Mouse (Mus musculus) kidney, embryonic 15.5 days (tissue): ENCODE data around the gene Med9. TPM values are rescaled to one million over a fixed set of nuclear protein-coding genes. Genes with fewer than 3 reads are reported as not detected.

Experiments used
- ATAC-seq: fragments of 200-750 bp; cut with Nextera tagmentation; replicated peaks from 2 replicates; pipeline ENCODE4 v1.8.0; 2017; ENCODE audit warnings: moderate TSS enrichment; ENCODE audit not compliant: low FRiP score
- H3K27ac ChIP-seq: fragments of 300-500 bp; sonication (generic); 2 replicates; pipeline ENCODE4 v1.5.1; 2015; ENCODE audit warnings: mild to moderate bottlenecking, inconsistent platforms
- H3K27me3 ChIP-seq: fragments of 300-500 bp; sonication (generic); 2 replicates; pipeline ENCODE4 v1.6.1; 2015; ENCODE audit warnings: inconsistent platforms
- H3K36me3 ChIP-seq: fragments of 300-500 bp; sonication (generic); 2 replicates; pipeline ENCODE4 v1.6.1; 2015; ENCODE audit warnings: inconsistent platforms
- H3K4me1 ChIP-seq: fragments of 300-500 bp; sonication (generic); 2 replicates; pipeline ENCODE4 v1.6.1; 2015; ENCODE audit warnings: inconsistent platforms
- H3K4me2 ChIP-seq: fragments of 300-500 bp; sonication (generic); 2 replicates; pipeline ENCODE4 v1.6.1; 2015; ENCODE audit warnings: moderate library complexity, mild to moderate bottlenecking, inconsistent platforms
- H3K4me3 ChIP-seq: fragments of 300-500 bp; sonication (generic); replicated peaks from 2 replicates; pipeline ENCODE4 v1.5.1; 2015; ENCODE audit warnings: mild to moderate bottlenecking, inconsistent platforms
- H3K9ac ChIP-seq: fragments of 300-500 bp; sonication (generic); 2 replicates; pipeline ENCODE4 v1.6.1; 2015; ENCODE audit warnings: mild to moderate bottlenecking, inconsistent platforms
- H3K9me3 ChIP-seq: fragments of 300-500 bp; sonication (generic); replicated peaks from 2 replicates; pipeline ENCODE4 v1.6.1; 2016; ENCODE audit warnings: inconsistent platforms
- WGBS: fragments of 180-500 bp; shearing (Covaris S2); methylation state at CpG from one replicate; pipeline ENCODE4 v1.1.7; 2015; ENCODE audit warnings: mixed read lengths; 5-methylcytosine and 5-hydroxymethylcytosine counted together
- polyA plus RNA-seq: library from polyadenylated mRNA; unstranded; fragments of >200 nt; fragmentation: Nextera tagmentation; extraction: Ambion mirVana; gene quantifications from 2 replicates; pipeline ENCODE4 v1.2.1, GENCODE M21; 2015

Med9 gene
- polyA plus RNA-seq, 1 experiment from 2014 or later: 45.7 TPM

DNA sequence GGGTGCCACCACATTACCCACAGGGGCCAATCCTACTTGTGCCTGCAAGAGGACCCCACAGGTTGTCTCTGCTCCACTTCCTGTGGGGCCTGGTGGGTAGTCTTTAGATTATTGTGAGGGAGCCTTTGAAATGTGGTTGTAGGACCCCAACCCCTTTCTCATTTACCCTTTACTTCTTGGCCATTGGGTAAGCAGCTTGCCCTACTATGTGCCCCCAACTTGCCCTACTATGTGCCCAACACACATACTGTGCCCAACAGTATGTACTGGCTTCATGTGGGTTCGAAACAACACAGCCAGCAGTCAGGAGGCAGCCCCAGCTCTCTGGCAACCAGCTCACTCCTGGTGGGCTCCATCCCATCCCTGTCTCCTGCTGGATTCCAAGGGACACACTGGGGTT is 19.8 kb downstream of the Med9 start:
- no peak overlapping the region for H3K9ac ChIP-seq
- no peaks in the 10 kb centered on the region for H3K9me3 ChIP-seq
- peaks cover 47% of the 10 kb centered on the region for H3K4me1 ChIP-seq
- 68% methylated on average over 1 of the region's 1 CpGs for WGBS
- H3K36me3 ChIP-seq: no peaks in the 10 kb centered on the region
- H3K27me3 ChIP-seq: peaks cover 16% of the 10 kb centered on the region
- H3K4me2 ChIP-seq: no peak overlapping the region
- no peak overlapping the region for H3K4me3 ChIP-seq
- no peak for ATAC-seq
- H3K27ac ChIP-seq: no peak overlapping the region

DNA sequence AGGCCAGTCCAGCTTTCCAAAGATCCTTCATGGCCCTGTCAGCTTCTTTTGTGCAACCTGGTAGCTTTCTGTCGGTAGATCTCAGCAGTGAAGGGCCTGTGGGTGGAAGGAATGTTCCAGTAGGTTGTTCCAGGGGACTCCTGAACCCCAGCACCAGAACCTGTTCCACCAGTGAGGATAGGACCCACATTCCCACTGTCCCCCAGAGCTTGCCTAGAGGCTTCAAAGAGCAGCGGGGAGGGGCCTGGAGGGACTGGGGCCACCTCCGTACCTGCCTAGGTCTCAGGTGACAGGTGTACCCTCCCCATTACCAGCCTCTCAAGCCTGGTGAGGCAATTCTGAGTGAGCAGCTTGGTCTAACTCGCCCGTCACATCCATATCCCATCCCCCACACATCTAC is 22.8 kb downstream of the Med9 start:
- Histone ChIP-seq H3K9me3 (no peaks in the 10 kb centered on the region), H3K27me3 (no peaks in the 10 kb centered on the region), H3K9ac (no peak overlapping the region), H3K4me2 (no peak overlapping the region), H3K4me1 (peaks cover 41% of the 10 kb centered on the region), H3K36me3 (no peaks in the 10 kb centered on the region), H3K4me3 (no peak overlapping the region), H3K27ac (no peak overlapping the region)
- no peak for ATAC-seq
- 71% methylated on average over 5 of the region's 5 CpGs for whole genome bisulfite sequencing

- Histone ChIP-seq H3K36me3 (no peaks in the 10 kb centered on the region), H3K27me3 (no peaks in the 10 kb centered on the region), H3K4me2 (no peak overlapping the region), H3K4me3 (no peak overlapping the region), H3K27ac (no peak overlapping the region), H3K9ac (no peak overlapping the region), H3K4me1 (peaks cover 33% of the 10 kb centered on the region), H3K9me3 (no peaks in the 10 kb centered on the region)
- 0 out of 2 replicates have a peak, but pooled peaks have one; percentile 12 for ATAC-seq
- 36% methylated on average over 2 of the region's 2 CpGs for WGBS
These were observed 23.7 kb downstream of the Med9 start for GRCm38 (mm10) chr11:59971691-59972090.

GRCm38 (mm10) chr11:59973389-59973788 is 25.4 kb downstream of the Med9 start:
- Histone ChIP-seq H3K36me3 (no peaks in the 10 kb centered on the region), H3K9me3 (no peaks in the 10 kb centered on the region), H3K4me2 (no peak overlapping the region), H3K4me3 (no peak overlapping the region), H3K4me1 (peaks cover 38% of the 10 kb centered on the region), H3K27me3 (no peaks in the 10 kb centered on the region), H3K27ac (no peak overlapping the region), H3K9ac (no peak overlapping the region)
- no peak for ATAC-seq
- 61% methylated on average over 5 of the region's 5 CpGs for WGBS

DNA sequence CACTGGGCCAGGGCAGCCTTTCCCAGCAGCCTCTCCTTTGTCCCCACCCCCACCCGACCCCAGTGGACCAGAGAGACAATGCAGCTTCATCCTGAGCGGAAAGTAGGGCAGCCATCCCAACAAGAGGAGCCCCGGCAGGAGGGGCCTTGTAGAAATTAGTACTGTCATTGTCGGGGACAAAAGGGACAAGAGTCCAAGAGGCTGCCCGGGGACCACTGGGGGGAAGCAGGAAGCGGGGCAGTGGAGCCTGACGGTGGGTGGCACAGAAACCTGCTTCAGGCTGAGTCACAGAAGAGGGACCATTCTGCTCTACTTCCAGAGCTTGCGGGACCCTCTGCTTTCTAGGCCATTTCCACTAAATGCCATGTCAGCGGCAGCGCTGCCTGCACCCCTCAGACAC is 27.2 kb downstream of the Med9 start:
- 40% methylated on average over 10 of the region's 10 CpGs for WGBS
- no peak for ATAC-seq
- H3K4me1 ChIP-seq: peaks cover 44% of the 10 kb centered on the region
- peak overlapping the region; percentile 56 for H3K27ac ChIP-seq
- H3K9ac ChIP-seq: no peak overlapping the region
- H3K36me3 ChIP-seq: no peaks in the 10 kb centered on the region
- H3K4me3 ChIP-seq: no peak overlapping the region
- H3K27me3 ChIP-seq: no peaks in the 10 kb centered on the region
- no peak overlapping the region for H3K4me2 ChIP-seq
- H3K9me3 ChIP-seq: no peaks in the 10 kb centered on the region

- Histone ChIP-seq H3K4me2 (no peak overlapping the region), H3K36me3 (no peaks in the 10 kb centered on the region), H3K9me3 (no peaks in the 10 kb centered on the region), H3K9ac (no peak overlapping the region), H3K27me3 (no peaks in the 10 kb centered on the region), H3K4me1 (peaks cover 42% of the 10 kb centered on the region), H3K4me3 (no peak overlapping the region), H3K27ac (peak overlapping the region; percentile 46; the same call in 1 of the 2 replicates)
- 62% methylated on average over 5 of the region's 5 CpGs for WGBS
- peak; percentile 53; the same call in 1 of the 2 replicates for ATAC-seq
These were observed 29.8 kb downstream of the Med9 start for GRCm38 (mm10) chr11:59977831-59978230.

DNA sequence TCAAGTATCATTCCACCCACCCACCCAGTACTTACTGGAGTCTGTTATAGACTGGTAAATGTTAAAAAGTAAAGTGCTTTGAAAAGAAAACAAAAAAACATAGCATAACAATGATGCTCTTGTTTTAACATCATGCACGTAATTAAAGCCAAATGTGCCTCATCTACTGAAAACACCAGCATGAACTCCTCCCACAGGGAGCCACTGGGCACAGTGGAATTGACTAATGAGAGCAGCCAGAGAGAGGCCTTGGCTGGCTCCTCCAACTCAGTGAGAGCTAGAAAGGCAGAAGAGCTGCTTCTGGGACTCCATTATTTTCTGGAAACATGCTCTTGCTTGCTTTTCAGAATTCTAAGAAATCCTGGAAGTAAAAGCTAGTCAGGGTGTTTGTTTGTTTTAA is 41.4 kb downstream of the Med9 start:
- ATAC-seq: no peak
- Histone ChIP-seq H3K9ac (no peak overlapping the region), H3K4me3 (no peak overlapping the region), H3K9me3 (no peaks in the 10 kb centered on the region), H3K27ac (no peak overlapping the region), H3K36me3 (no peaks in the 10 kb centered on the region), H3K27me3 (no peaks in the 10 kb centered on the region), H3K4me1 (peaks cover 2% of the 10 kb centered on the region; the same call in 1 of the 2 replicates), H3K4me2 (no peak overlapping the region)
- WGBS: 76% methylated on average over 1 of the region's 1 CpGs

- H3K9ac ChIP-seq: no peak overlapping the region
- H3K4me3 ChIP-seq: no peak overlapping the region
- no peaks in the 10 kb centered on the region for H3K27me3 ChIP-seq
- H3K36me3 ChIP-seq: no peaks in the 10 kb centered on the region
- 54% methylated on average over 8 of the region's 8 CpGs for WGBS
- H3K27ac ChIP-seq: no peak overlapping the region
- H3K4me1 ChIP-seq: no peaks in the 10 kb centered on the region; the same call in 1 of the 2 replicates
- no peak for ATAC-seq
- H3K4me2 ChIP-seq: no peak overlapping the region
- H3K9me3 ChIP-seq: no peaks in the 10 kb centered on the region
These were observed 43.4 kb downstream of the Med9 start for GRCm38 (mm10) chr11:59991365-59991764.

DNA sequence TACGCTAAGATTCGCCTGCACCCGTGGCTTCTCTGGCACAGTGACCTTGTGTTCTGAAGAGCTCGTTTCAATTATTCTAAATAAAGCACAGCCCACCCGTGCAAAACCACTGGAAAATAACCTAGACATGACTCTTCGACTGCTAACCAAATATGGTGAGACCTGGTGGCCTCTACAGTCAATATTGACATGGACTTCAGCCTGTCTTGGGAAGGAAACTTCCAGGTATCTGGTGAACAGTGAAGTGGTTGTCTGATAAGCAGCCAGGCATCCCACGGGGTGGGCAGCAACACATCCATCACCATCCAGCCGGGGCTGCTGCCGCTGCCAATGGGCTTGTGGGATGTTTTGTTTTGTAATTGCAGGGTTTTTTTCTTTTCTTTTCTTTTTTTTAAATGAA is 46.3 kb downstream of the Med9 start:
- Histone ChIP-seq H3K4me2 (no peak overlapping the region), H3K4me1 (no peaks in the 10 kb centered on the region; the same call in 1 of the 2 replicates), H3K9ac (no peak overlapping the region), H3K27ac (no peak overlapping the region), H3K9me3 (no peaks in the 10 kb centered on the region), H3K4me3 (no peak overlapping the region), H3K27me3 (no peaks in the 10 kb centered on the region), H3K36me3 (no peaks in the 10 kb centered on the region)
- ATAC-seq: no peak
- WGBS: 53% methylated on average over 9 of the region's 9 CpGs

GRCm38 (mm10) chr11:60001231-60001980 is 53.4 kb downstream of the Med9 start:
- no peaks in the 10 kb centered on the region for H3K36me3 ChIP-seq
- no peak overlapping the region for H3K9ac ChIP-seq
- no peaks in the 10 kb centered on the region for H3K9me3 ChIP-seq
- WGBS: 77% methylated on average over 5 of the region's 5 CpGs
- H3K4me1 ChIP-seq: no peaks in the 10 kb centered on the region
- H3K4me3 ChIP-seq: no peak overlapping the region
- no peak for ATAC-seq
- H3K27me3 ChIP-seq: no peaks in the 10 kb centered on the region
- no peak overlapping the region for H3K27ac ChIP-seq
- H3K4me2 ChIP-seq: no peak overlapping the region

DNA sequence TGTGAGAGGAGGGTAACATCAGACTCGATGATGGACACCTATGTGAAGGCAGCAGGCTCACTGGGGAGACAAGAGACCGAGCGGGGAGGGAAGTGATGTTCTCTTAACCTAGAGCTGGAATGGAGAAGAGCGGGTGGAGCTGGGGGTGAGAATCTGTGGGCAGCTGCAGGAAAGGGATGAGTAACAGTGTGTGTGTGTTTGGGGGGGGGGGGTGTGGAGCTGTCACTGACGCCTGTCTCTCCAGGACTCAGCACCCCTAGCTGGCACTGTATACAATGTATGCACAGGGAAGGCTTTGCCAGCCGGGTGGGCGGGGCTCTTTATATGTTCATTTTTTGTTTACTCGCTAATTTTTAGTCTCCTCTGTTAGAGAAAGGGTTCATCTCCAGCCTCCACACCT is 55.8 kb downstream of the Med9 start:
- Histone ChIP-seq H3K36me3 (no peaks in the 10 kb centered on the region), H3K27ac (no peak overlapping the region), H3K4me1 (no peaks in the 10 kb centered on the region), H3K9me3 (no peaks in the 10 kb centered on the region), H3K9ac (no peak overlapping the region), H3K27me3 (no peaks in the 10 kb centered on the region), H3K4me3 (no peak overlapping the region), H3K4me2 (no peak overlapping the region)
- WGBS: 90% methylated on average over 7 of the region's 8 CpGs
- no peak for ATAC-seq

- H3K27me3 ChIP-seq: no peaks in the 10 kb centered on the region
- no peaks in the 10 kb centered on the region for H3K9me3 ChIP-seq
- H3K36me3 ChIP-seq: no peaks in the 10 kb centered on the region
- no peaks in the 10 kb centered on the region for H3K4me1 ChIP-seq
- 82% methylated on average over 6 of the region's 6 CpGs for WGBS
- no peak overlapping the region for H3K9ac ChIP-seq
- no peak overlapping the region for H3K4me2 ChIP-seq
- no peak for ATAC-seq
- no peak overlapping the region for H3K4me3 ChIP-seq
- H3K27ac ChIP-seq: no peak overlapping the region
These were observed 56.7 kb downstream of the Med9 start for GRCm38 (mm10) chr11:60004716-60005115.

DNA sequence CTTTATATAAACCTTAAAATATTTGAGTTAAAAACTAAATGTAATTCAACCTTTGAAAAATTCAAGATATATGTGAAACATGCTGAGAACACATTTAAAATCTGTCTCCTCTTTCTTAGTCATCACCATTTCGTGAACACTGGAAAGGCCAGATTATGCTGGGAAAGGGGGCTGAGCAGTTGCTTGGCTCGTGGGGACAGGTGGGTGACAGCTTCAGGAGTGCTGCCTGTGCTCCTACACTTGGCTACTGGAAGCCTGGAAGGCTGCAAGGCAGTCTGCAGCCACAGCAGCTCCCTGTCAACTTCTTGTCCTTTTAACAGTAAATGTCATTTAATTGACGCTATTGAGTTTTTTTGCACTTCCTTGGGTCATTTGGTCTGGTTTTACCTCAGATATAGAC is 57.9 kb downstream of the Med9 start:
- Histone ChIP-seq H3K27ac (no peak overlapping the region), H3K4me3 (no peak overlapping the region), H3K36me3 (no peaks in the 10 kb centered on the region), H3K4me2 (no peak overlapping the region), H3K9ac (no peak overlapping the region), H3K4me1 (no peaks in the 10 kb centered on the region), H3K9me3 (no peaks in the 10 kb centered on the region), H3K27me3 (no peaks in the 10 kb centered on the region)
- no peak for ATAC-seq
- WGBS: 66% methylated on average over 3 of the region's 3 CpGs
